Mouse (Mus musculus): ENCODE measurements around the gene Sptlc2.

- TF ChIP-seq CTCF (IDR thresholded peaks at IDR 0.05; ENCODE audit: low read depth, low read length) (no peak), POLR2A (IDR thresholded peaks at IDR 0.05; ENCODE audit: insufficient read depth, low read length) (no peak)
Measured at GRCm38 (mm10) chr12:87281766-87282165, 106.4 kb downstream of the Sptlc2 start.
